Mouse (Mus musculus) brain, embryonic 14.5 days (tissue): ENCODE data around the gene Med17.

Experiments used
- CTCF ChIP-seq: fragments of 200-500 bp; IDR thresholded peaks from 2 replicates; pipeline ENCODE4 v1.5.1; 2012; ENCODE audit warnings: inconsistent platforms, mild to moderate bottlenecking, moderate library complexity, borderline replicate concordance; ENCODE audit not compliant: insufficient read depth, insufficient read length; ENCODE audit errors: extremely low read depth
- POLR2A ChIP-seq: fragments of 200-500 bp; IDR thresholded peaks from 2 replicates; pipeline ENCODE4 v1.6.1; 2012; ENCODE audit warnings: mild to moderate bottlenecking, inconsistent platforms, borderline replicate concordance; ENCODE audit not compliant: poor library complexity, insufficient read depth, insufficient read length, severe bottlenecking; ENCODE audit errors: extremely low read depth

DNA sequence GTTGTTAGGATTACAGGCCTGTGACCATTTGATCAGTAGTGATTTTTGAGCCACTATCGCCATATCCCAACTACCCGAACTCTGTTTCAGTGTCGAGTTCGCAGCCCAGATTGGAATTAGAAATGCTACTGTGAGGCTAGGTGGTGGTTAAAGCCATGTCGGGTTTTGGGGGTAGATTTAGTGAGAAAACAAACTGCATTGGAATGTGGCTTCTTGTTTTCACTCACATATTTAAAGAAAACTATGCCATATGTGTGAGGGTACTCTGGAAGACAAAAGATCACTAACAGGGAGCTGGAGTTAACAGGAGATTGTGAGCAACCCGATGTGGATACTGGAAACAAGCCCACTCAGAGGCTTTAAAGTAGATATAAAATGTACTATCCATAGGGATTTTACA, 27.5 kb upstream of the Med17 start:
- no peak for TF ChIP-seq POLR2A
- no peak for TF ChIP-seq CTCF
